Mouse (Mus musculus) hindbrain, embryonic 13.5 days (tissue): ENCODE results near the gene Spata2l. TPM values are rescaled to one million over a fixed set of nuclear protein-coding genes. Genes with fewer than 3 reads are reported as not detected.
"Not testable (repeated sequence)": the region's sequence is repeated elsewhere in the genome, so short reads cannot be mapped to it uniquely, and the experiment has no call there.

ENCODE experiments used
- ATAC-seq: fragments of 200-750 bp; cut with Nextera tagmentation; 2 replicates; pipeline ENCODE4 v1.8.0; 2017; ENCODE audit warnings: moderate TSS enrichment; ENCODE audit not compliant: low FRiP score
- H3K27ac ChIP-seq: fragments of 300-500 bp; sonication (generic); 2 replicates; pipeline ENCODE4 v1.5.1; 2015; ENCODE audit warnings: inconsistent platforms, mild to moderate bottlenecking, moderate library complexity
- H3K27me3 ChIP-seq: fragments of 300-500 bp; sonication (generic); 2 replicates; pipeline ENCODE4 v1.6.1; 2015; ENCODE audit warnings: mild to moderate bottlenecking, inconsistent platforms
- H3K36me3 ChIP-seq: fragments of 300-500 bp; sonication (generic); 2 replicates; pipeline ENCODE4 v1.6.1; 2015; ENCODE audit warnings: mild to moderate bottlenecking, inconsistent platforms
- H3K4me1 ChIP-seq: fragments of 300-500 bp; sonication (generic); replicated peaks from 2 replicates; pipeline ENCODE4 v1.6.1; 2015; ENCODE audit warnings: inconsistent platforms
- H3K4me2 ChIP-seq: fragments of 300-500 bp; sonication (generic); 2 replicates; pipeline ENCODE4 v1.6.1; 2015; ENCODE audit warnings: inconsistent platforms, mild to moderate bottlenecking, moderate library complexity
- H3K4me3 ChIP-seq: fragments of 300-500 bp; sonication (generic); 2 replicates; pipeline ENCODE4 v1.5.1; 2015; ENCODE audit warnings: mild to moderate bottlenecking, inconsistent platforms
- H3K9ac ChIP-seq: fragments of 300-500 bp; sonication (generic); 2 replicates; pipeline ENCODE4 v1.6.1; 2015; ENCODE audit warnings: mild to moderate bottlenecking, inconsistent platforms
- H3K9me3 ChIP-seq: fragments of 300-500 bp; sonication (generic); 2 replicates; pipeline ENCODE4 v1.6.1; 2016; ENCODE audit warnings: inconsistent platforms
- WGBS: fragments of 180-500 bp; shearing (Covaris S2); methylation state at CpG from one replicate; pipeline ENCODE4 v1.1.7; 2015; 5-methylcytosine and 5-hydroxymethylcytosine counted together
- polyA plus RNA-seq: library from polyadenylated mRNA; unstranded; fragments of >200 nt; fragmentation: Nextera tagmentation; extraction: Ambion mirVana; gene quantifications from 2 replicates; pipeline ENCODE4 v1.2.1, GENCODE M21; 2015

The Spata2l gene
- polyA plus RNA-seq: 4.1 and 4.4 TPM in 2 replicates

DNA sequence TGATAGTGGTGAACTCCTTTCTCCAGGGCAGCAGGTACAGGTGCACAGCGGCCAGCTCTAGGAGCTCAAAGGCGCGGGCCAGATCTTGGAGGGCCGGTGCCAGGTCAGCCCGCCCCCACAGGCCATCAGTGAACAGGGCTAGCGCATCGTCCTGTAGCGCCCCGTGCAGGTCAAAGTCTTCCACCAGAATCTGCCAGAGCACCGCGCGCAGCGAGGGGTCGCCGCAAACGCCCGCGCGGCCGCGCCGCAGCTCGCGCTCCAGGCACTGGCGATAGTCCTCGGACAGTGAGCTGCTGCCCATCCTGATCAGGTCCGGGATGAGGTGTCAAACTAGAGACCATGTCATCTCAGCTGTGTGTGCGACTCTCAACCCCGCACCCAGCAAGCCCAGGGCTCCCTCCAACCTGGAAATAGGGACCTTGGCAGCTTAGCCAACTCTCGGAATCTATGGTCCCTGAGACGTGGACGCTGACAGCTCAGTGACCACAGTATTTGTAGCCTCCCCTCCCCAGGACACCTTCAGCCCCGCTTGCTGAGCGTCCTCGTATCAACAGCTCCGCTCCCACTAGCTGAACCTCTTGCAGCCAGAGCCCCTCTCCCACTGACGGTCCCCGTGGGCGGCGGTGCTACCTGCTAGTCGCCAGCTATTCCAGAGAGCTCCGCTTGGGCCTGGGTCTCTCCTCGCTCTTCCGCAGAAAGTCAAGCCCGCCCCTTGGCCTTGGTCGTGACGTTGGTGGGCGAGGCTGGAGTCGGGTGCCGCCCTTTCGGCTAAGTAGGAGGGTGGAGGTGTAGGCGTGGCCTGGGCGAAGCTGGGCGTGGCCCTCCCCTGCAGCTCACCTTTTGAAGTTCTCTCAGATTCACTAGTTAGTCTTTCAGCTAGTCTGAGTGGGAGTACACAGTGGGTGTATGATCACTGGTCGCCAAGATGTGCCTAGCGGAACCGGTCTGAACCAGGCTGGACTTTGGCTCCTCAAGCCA, at the start of gene Spata2l:
Gene Spata2l (minus strand): TSS at position 714 of the 978 bp plus-strand sequence.
- H3K9me3 ChIP-seq: no peaks in the 10 kb centered on the region
- H3K4me3 ChIP-seq: peak within 1 kb of the TSS; percentile 47
- peaks cover 45% of the 10 kb centered on the region for H3K27me3 ChIP-seq
- peaks cover 34% of the 10 kb centered on the region for H3K4me1 ChIP-seq
- no peak within 1 kb of the TSS for H3K27ac ChIP-seq
- no peaks in the 10 kb centered on the region; the same call in 1 of the 2 replicates for H3K36me3 ChIP-seq
- peak; percentile 77 for ATAC-seq
- 2% methylated on average over 57 of the region's 57 CpGs for WGBS
- H3K9ac ChIP-seq: peak within 1 kb of the TSS; percentile 73
- peak within 1 kb of the TSS; percentile 77 for H3K4me2 ChIP-seq

DNA sequence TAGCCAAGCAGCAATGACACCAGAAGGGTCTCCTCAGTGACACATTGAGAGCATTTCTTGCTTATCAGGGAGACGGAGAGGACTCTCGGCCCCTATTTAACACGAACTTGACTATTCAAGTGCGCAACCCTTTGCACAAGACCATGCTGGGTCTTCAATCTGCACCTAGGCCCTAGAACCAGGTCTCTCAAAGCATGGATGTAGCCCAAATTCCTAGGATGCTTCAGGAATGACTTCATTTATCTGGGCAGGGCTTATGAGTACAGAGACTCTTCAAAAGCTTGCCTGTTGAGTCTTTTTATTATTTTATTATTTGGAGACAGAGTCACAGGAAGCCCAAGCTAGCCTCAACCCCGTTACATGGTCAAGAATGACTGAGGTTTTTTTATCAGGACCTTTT, 48.5 kb upstream of the Spata2l start:
- Histone ChIP-seq H3K9ac (no peak overlapping the region), H3K9me3 (no peaks in the 10 kb centered on the region), H3K36me3 (peaks cover 7% of the 10 kb centered on the region), H3K4me2 (no peak overlapping the region), H3K4me1 (no peaks in the 10 kb centered on the region), H3K4me3 (no peak overlapping the region), H3K27ac (no peak overlapping the region), H3K27me3 (no peaks in the 10 kb centered on the region)
- ATAC-seq: no peak
- 94% methylated on average over 5 of the region's 5 CpGs for WGBS

DNA sequence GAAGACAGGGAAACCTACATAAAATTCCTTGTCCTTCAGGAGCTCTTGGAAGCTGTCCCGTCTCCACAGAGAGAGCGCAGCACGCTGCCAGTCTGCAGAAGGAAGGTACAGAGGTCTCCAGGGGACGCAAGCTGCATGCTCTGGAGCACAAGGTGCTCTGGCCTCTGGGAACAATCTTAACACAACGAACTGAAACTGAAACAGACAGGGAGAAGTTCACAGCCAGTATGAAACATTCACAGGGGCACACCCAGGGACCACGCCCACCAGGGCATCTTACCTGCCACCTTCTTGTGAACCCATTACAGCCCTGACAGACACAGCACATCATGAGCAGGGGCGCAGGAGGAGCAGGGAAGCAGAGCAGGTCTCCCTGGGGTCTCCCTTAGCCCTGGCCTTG, 48.0 kb upstream of the Spata2l start:
- no peak overlapping the region for H3K4me3 ChIP-seq
- no peaks in the 10 kb centered on the region for H3K4me1 ChIP-seq
- H3K9me3 ChIP-seq: no peaks in the 10 kb centered on the region
- WGBS: 94% methylated on average over 7 of the region's 7 CpGs
- no peak overlapping the region for H3K27ac ChIP-seq
- H3K4me2 ChIP-seq: no peak overlapping the region
- no peak overlapping the region for H3K9ac ChIP-seq
- peaks cover 7% of the 10 kb centered on the region for H3K36me3 ChIP-seq
- no peak for ATAC-seq
- H3K27me3 ChIP-seq: no peaks in the 10 kb centered on the region

DNA sequence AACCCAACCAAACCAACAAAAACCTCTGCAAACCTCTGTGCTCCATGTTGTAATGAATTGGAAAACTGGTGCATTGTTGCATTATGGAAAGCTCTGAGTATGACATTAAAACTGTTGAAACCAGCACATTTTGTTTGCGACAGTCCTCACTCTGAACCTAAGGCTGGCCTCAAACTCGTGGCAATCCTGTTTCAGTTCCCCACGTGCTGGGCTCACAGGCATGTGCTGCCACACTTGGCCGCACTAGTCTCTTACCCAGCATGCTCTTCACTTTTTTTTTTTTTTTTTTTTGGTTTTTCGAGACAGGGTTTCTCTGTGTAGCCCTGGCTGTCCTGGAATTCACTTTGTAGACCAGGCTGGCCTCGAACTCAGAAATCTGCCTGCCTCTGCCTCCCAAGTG, 47.0 kb upstream of the Spata2l start:
- H3K27me3 ChIP-seq, H3K36me3 ChIP-seq, ATAC-seq, H3K4me2 ChIP-seq, H3K4me1 ChIP-seq, H3K4me3 ChIP-seq, H3K9ac ChIP-seq, H3K27ac ChIP-seq, H3K9me3 ChIP-seq: not testable (repeated sequence)
- WGBS: 90% methylated on average over 6 of the region's 6 CpGs

DNA sequence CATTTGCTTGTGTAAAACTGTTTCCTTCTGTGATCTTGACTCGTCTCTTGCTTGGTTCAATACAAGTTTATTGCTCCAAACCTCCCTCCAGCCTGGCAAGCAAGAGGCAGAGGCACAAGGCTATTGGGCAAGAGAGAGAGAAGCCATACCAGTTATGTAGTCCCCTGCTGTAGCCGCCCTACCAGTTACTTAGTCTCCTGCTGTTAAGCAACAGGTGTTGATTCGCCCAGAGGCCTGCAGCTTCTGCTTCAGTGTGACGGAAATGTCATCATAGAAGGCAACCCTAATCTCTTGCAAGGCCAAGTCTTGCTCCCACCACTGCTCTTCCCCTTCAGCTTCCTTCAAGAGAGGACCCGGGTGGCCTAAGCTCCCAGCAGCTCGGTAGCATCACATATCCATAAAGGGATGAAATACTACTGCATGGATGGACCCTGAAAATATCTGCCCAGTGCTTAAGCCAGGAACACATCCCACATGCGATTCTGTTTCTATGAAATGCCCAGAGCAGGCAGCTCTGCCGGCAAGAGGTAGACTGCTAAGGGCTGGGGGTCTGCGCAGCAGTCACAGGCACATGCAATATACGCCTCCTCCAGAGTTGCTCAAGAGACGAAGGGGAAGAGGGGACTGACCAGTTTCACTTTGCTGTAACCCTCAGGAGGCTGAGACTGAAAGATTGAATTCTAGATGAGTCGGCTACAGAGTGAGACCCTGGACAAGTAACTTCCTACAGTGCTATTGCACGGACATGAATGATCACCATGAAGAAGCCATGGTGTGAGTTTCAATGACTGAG, 44.5 kb upstream of the Spata2l start:
- ATAC-seq: no peak
- H3K4me2 ChIP-seq: no peak overlapping the region
- H3K36me3 ChIP-seq: peaks cover 4% of the 10 kb centered on the region; the same call in 1 of the 2 replicates
- H3K4me3 ChIP-seq: no peak overlapping the region
- H3K9ac ChIP-seq: no peak overlapping the region
- H3K27me3 ChIP-seq: no peaks in the 10 kb centered on the region
- no peak overlapping the region for H3K27ac ChIP-seq
- no peaks in the 10 kb centered on the region for H3K9me3 ChIP-seq
- H3K4me1 ChIP-seq: no peaks in the 10 kb centered on the region
- WGBS: 86% methylated on average over 13 of the region's 13 CpGs

DNA sequence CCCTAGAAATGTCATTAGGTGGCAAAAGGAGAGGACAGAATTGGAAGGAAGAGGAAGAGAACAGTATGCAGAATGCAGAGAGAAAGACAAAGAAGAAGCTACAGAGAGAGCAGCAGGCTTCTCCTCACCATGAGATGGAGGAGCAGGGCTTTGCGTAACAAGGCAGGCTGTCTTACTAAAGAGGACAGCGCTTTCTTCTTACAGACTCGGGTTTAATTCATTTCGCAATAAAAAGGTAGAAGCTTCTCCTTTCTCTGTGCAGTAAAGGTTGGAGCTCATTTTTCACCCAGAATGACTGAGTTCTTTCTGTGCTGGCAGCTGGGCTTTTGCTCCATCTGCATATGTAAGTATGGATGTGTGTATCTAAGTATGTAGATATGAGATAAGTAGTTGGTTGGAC, 43.8 kb upstream of the Spata2l start:
- 93% methylated on average over 4 of the region's 4 CpGs for WGBS
- no peak for ATAC-seq
- no peak overlapping the region for H3K27ac ChIP-seq
- H3K4me1 ChIP-seq: no peaks in the 10 kb centered on the region
- H3K9ac ChIP-seq: no peak overlapping the region
- no peak overlapping the region for H3K4me3 ChIP-seq
- no peaks in the 10 kb centered on the region for H3K9me3 ChIP-seq
- no peaks in the 10 kb centered on the region for H3K27me3 ChIP-seq
- H3K4me2 ChIP-seq: no peak overlapping the region
- peaks cover 4% of the 10 kb centered on the region; the same call in 1 of the 2 replicates for H3K36me3 ChIP-seq

DNA sequence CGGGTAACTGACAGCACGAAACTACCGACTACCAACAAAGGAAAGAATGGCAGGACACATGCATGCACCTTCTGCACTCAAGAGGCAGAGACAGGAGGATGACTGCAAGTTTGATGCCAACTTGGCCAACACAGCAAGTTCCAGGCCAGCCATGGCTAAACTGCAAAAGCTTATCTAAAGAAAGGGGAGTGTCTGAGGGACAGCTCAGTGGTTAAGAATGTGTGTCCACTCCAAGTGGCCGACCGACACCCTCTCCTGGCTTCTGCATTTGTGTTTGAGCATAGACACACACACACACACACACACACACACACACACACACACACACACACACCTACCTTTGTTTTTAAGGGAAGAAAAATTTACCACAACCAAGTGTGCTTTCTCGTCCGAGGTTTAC, 42.4 kb upstream of the Spata2l start:
- no peaks in the 10 kb centered on the region for H3K27me3 ChIP-seq
- H3K4me3 ChIP-seq: no peak overlapping the region
- H3K27ac ChIP-seq: no peak overlapping the region
- H3K4me2 ChIP-seq: no peak overlapping the region
- H3K4me1 ChIP-seq: no peaks in the 10 kb centered on the region
- peaks cover 4% of the 10 kb centered on the region; the same call in 1 of the 2 replicates for H3K36me3 ChIP-seq
- no peaks in the 10 kb centered on the region for H3K9me3 ChIP-seq
- 77% methylated on average over 7 of the region's 7 CpGs for WGBS
- no peak overlapping the region for H3K9ac ChIP-seq
- ATAC-seq: no peak

DNA sequence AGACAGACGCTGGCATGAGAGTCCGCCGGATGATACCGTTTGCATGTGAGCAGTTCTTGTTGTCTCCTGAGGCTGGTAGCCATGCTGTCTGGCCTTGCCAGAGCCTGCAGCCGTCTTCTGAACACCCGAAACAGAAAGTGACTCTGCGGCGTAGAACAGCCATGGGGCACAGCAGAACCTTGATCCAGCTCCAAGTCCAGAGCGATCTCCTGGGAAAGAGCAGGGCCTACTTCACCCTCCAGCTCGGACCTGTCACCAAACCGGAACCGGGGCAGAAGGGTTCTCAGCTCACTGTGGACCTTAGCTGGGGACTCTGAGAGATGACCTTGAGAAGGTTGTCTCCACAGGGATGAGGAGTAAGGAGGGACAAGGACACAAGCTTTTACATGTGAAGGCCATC, 39.1 kb upstream of the Spata2l start:
- Histone ChIP-seq H3K4me1 (no peaks in the 10 kb centered on the region), H3K9me3 (no peaks in the 10 kb centered on the region), H3K27me3 (no peaks in the 10 kb centered on the region), H3K4me2 (no peak overlapping the region), H3K4me3 (no peak overlapping the region), H3K9ac (no peak overlapping the region), H3K27ac (no peak overlapping the region), H3K36me3 (peaks cover 11% of the 10 kb centered on the region)
- ATAC-seq: no peak
- 95% methylated on average over 12 of the region's 12 CpGs for WGBS

DNA sequence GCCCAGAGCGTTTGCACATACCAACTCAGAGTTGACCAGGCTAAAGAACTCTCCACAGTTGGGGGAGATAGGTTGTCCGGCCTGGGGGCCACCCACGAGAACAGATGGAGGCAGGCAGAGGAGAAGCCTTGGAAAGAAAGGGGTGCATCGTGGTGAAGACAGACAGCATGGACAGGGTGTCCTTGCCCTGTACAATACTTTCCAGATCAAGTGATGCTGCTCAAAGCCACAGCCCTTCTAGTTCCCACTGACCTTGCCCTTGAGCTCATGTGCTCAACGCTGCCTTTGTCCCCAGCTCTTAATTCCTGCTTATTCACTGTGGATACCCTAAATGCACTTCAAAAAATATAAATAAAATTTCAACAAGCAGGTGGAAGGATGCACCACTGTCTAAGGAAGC, 38.4 kb upstream of the Spata2l start:
- Histone ChIP-seq H3K4me2 (no peak overlapping the region), H3K9me3 (no peaks in the 10 kb centered on the region), H3K27me3 (no peaks in the 10 kb centered on the region), H3K36me3 (peaks cover 17% of the 10 kb centered on the region), H3K4me3 (no peak overlapping the region), H3K4me1 (no peaks in the 10 kb centered on the region), H3K27ac (no peak overlapping the region), H3K9ac (no peak overlapping the region)
- 87% methylated on average over 5 of the region's 5 CpGs for WGBS
- ATAC-seq: no peak

DNA sequence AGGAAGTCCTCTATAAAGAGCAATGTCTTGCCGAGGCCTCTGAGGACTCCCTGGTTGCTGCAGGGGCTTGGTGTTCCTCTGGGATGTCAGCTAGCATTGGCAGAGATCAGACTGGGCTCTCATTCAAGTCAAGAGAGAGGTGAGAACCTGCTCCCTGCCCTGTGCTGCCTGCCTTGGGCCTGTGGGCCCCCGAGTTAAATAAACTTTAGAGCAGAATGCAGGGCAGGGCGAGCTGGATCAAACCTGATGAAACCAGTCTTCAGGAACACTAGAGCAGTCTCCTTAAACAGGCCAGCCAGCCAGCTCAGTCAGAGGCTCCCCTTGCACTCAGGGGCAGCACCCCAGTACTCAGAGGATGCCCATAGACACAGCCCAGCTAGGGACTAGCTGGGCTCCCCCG, 35.9 kb upstream of the Spata2l start:
- Histone ChIP-seq H3K4me1 (no peaks in the 10 kb centered on the region), H3K9me3 (no peaks in the 10 kb centered on the region), H3K9ac (peak overlapping the region; percentile 53; the same call in 1 of the 2 replicates), H3K4me2 (no peak overlapping the region), H3K4me3 (no peak overlapping the region), H3K27me3 (no peaks in the 10 kb centered on the region), H3K27ac (no peak overlapping the region), H3K36me3 (peaks cover 43% of the 10 kb centered on the region)
- 72% methylated on average over 4 of the region's 4 CpGs for WGBS
- ATAC-seq: no peak

DNA sequence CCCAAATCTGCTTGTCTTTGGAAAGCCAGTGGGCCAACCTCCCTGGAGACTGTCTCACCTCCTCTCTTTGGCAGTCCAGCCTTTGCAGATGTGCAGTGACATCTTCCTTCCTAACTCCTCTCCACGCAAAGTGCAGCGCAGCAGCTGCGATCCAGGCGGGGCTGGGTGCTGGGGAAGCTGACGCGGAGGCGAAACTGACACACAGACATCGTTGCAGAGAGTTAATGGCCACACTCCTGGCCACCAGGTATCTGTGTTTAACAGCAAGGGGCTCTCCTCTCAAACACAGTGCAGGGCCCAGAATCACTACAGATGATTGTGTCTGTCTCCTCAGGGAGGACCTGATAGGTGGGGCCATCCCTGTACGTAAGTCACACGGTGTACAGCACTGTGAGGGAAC, 35.1 kb upstream of the Spata2l start:
- 88% methylated on average over 10 of the region's 10 CpGs for WGBS
- no peak overlapping the region for H3K4me2 ChIP-seq
- 0 out of 2 replicates have a peak overlapping the region, but pooled peaks have one; percentile 8 for H3K9ac ChIP-seq
- no peak overlapping the region for H3K27ac ChIP-seq
- no peak for ATAC-seq
- H3K4me3 ChIP-seq: no peak overlapping the region
- no peaks in the 10 kb centered on the region for H3K4me1 ChIP-seq
- no peaks in the 10 kb centered on the region for H3K27me3 ChIP-seq
- H3K9me3 ChIP-seq: no peaks in the 10 kb centered on the region
- H3K36me3 ChIP-seq: peaks cover 50% of the 10 kb centered on the region

DNA sequence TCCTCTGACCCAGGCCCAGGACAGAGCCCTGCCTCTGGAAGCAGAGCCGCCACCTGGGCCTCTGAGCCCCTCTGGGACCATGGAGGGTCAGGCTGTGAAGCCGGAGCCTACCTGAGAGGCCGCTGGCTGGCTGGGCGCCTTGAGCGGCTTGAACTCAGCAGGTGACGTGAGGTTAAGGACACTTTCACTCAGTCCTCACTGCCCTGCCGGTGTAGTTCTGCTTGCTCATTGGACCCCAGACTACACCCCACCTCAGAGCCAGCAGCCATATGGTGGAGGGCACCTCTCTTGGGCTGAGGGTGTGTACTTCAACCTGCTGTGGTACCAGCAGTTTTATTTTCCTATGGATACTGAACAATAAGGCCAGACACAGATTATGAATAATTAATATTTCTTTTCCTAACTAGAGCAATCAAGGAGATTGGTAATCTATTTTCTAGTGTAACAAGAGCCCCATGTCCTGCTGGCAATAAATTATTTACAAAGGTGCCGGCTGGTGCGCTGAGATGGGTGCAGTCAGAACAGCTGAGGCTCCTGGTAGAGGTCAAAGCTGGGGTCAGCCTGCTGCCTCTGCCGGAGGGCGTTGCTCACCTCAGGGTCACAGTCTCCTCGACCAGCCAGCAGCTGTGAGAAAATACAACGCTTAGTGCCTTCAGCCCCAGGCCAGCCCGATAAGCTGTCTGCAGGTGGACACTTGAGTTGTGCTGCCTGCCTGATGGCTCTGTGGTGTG, 32.1 kb upstream of the Spata2l start:
- peaks cover 79% of the 10 kb centered on the region for H3K36me3 ChIP-seq
- H3K4me1 ChIP-seq: no peaks in the 10 kb centered on the region
- WGBS: 74% methylated on average over 14 of the region's 14 CpGs
- H3K9ac ChIP-seq: no peak overlapping the region
- H3K9me3 ChIP-seq: no peaks in the 10 kb centered on the region
- H3K27me3 ChIP-seq: no peaks in the 10 kb centered on the region
- no peak overlapping the region for H3K4me3 ChIP-seq
- no peak for ATAC-seq
- no peak overlapping the region for H3K27ac ChIP-seq
- no peak overlapping the region for H3K4me2 ChIP-seq
